Mouse (Mus musculus): ENCODE measurements at regions not wholly inside any gene's neighbourhood (a gene's known extent, or its start where the extent isn't known, plus 50 kb on each side); places are given as distances from the start of the nearest gene placed in this dataset.

- Histone ChIP-seq H3K27me3 (replicated peaks) (peaks cover 81% of the 10 kb centered on the region), H3K4me3 (replicated peaks) (no peak overlapping the region), H3K36me3 (replicated peaks; ENCODE audit: low read length) (no peaks in the 10 kb centered on the region), H3K4me1 (peaks cover 21% of the 10 kb centered on the region), H3K9me3 (peaks cover 7% of the 10 kb centered on the region; the same call in 1 of the 2 replicates)
- no peak for TF ChIP-seq FLI1 (IDR thresholded peaks at IDR 0.05; ENCODE audit: low read length)
- no peak for TF ChIP-seq GATA1 (IDR thresholded peaks at IDR 0.05; ENCODE audit: borderline replicate concordance, low read length)
Observed at GRCm38 (mm10) chr17:29775836-29776235, 59.0 kb upstream of the Ccdc167 start.

GRCm38 (mm10) chr17:29773339-29773738, 56.5 kb upstream of the Ccdc167 start:
- H3K9me3 ChIP-seq: peaks cover 7% of the 10 kb centered on the region; the same call in 1 of the 2 replicates
- H3K4me3 ChIP-seq (replicated peaks): peak overlapping the region; percentile 59
- H3K4me1 ChIP-seq: peaks cover 22% of the 10 kb centered on the region
- no peak for TF ChIP-seq GATA1 (IDR thresholded peaks at IDR 0.05; ENCODE audit: borderline replicate concordance, low read length)
- no peak for TF ChIP-seq FLI1 (IDR thresholded peaks at IDR 0.05; ENCODE audit: low read length)
- H3K27me3 ChIP-seq (replicated peaks): peaks cover 80% of the 10 kb centered on the region
- H3K36me3 ChIP-seq (replicated peaks; ENCODE audit: low read length): no peaks in the 10 kb centered on the region

GRCm38 (mm10) chr17:29770914-29771313, 54.1 kb upstream of the Ccdc167 start:
- Histone ChIP-seq H3K4me3 (replicated peaks) (no peak overlapping the region), H3K27me3 (replicated peaks) (peaks cover 84% of the 10 kb centered on the region), H3K4me1 (peaks cover 22% of the 10 kb centered on the region), H3K36me3 (replicated peaks; ENCODE audit: low read length) (no peaks in the 10 kb centered on the region), H3K9me3 (peaks cover 7% of the 10 kb centered on the region; the same call in 1 of the 2 replicates)
- TF ChIP-seq GATA1 (IDR thresholded peaks at IDR 0.05; ENCODE audit: borderline replicate concordance, low read length) (no peak), FLI1 (IDR thresholded peaks at IDR 0.05; ENCODE audit: low read length) (no peak)

- H3K27me3 ChIP-seq (replicated peaks): peaks cover 84% of the 10 kb centered on the region
- TF ChIP-seq FLI1 (IDR thresholded peaks at IDR 0.05; ENCODE audit: low read length) (no peak), GATA1 (IDR thresholded peaks at IDR 0.05; ENCODE audit: borderline replicate concordance, low read length) (no peak)
- H3K4me1 ChIP-seq: peaks cover 22% of the 10 kb centered on the region
Observed at GRCm38 (mm10) chr17:29769631-29770030, 52.8 kb upstream of the Ccdc167 start.

GRCm38 (mm10) chr17:29769143-29769542, 52.3 kb upstream of the Ccdc167 start:
- Histone ChIP-seq H3K9me3 (peaks cover 7% of the 10 kb centered on the region; the same call in 1 of the 2 replicates), H3K4me1 (peaks cover 22% of the 10 kb centered on the region), H3K27me3 (replicated peaks) (peaks cover 86% of the 10 kb centered on the region), H3K36me3 (replicated peaks; ENCODE audit: low read length) (no peaks in the 10 kb centered on the region), H3K4me3 (replicated peaks) (no peak overlapping the region)
- TF ChIP-seq FLI1 (IDR thresholded peaks at IDR 0.05; ENCODE audit: low read length) (no peak), GATA1 (IDR thresholded peaks at IDR 0.05; ENCODE audit: borderline replicate concordance, low read length) (no peak)

More at GRCm38 (mm10) chr17:29769631-29770030, 52.8 kb upstream of the Ccdc167 start:
- peaks cover 7% of the 10 kb centered on the region; the same call in 1 of the 2 replicates for H3K9me3 ChIP-seq
- H3K4me3 ChIP-seq (replicated peaks): no peak overlapping the region
- no peaks in the 10 kb centered on the region for H3K36me3 ChIP-seq (replicated peaks; ENCODE audit: low read length)

GRCm38 (mm10) chr17:29768642-29769041, 51.8 kb upstream of the Ccdc167 start:
- Histone ChIP-seq H3K4me3 (replicated peaks) (no peak overlapping the region), H3K27me3 (replicated peaks) (peaks cover 81% of the 10 kb centered on the region), H3K4me1 (peaks cover 19% of the 10 kb centered on the region), H3K9me3 (peaks cover 5% of the 10 kb centered on the region; the same call in 1 of the 2 replicates), H3K36me3 (replicated peaks; ENCODE audit: low read length) (no peaks in the 10 kb centered on the region)
- TF ChIP-seq FLI1 (IDR thresholded peaks at IDR 0.05; ENCODE audit: low read length) (no peak), GATA1 (IDR thresholded peaks at IDR 0.05; ENCODE audit: borderline replicate concordance, low read length) (no peak)

Measured in megakaryocyte, embryonic 14.5 days (primary cell).